Mouse (Mus musculus) limb, embryonic 13.5 days (tissue): ENCODE data around the gene Mus81. TPM values are rescaled to one million over a fixed set of nuclear protein-coding genes. Genes with fewer than 3 reads are reported as not detected.
A peak's percentile ranks its signal among the peaks of the same experiment; 100 is the strongest.
"Not testable (repeated sequence)": the region's sequence is repeated elsewhere in the genome, so short reads cannot be mapped to it uniquely, and the experiment has no call there.

Experiments used
- ATAC-seq: fragments of 200-750 bp; cut with Nextera tagmentation; 2 replicates; pipeline ENCODE4 v1.8.0; 2017; ENCODE audit warnings: low read depth, moderate number of reproducible peaks, moderate TSS enrichment; ENCODE audit not compliant: low FRiP score
- H3K27ac ChIP-seq: fragments of 300-500 bp; sonication (generic); 2 replicates; pipeline ENCODE4 v1.5.1; 2015; ENCODE audit warnings: inconsistent platforms, mild to moderate bottlenecking, moderate library complexity
- H3K27me3 ChIP-seq: fragments of 300-500 bp; sonication (generic); 2 replicates; pipeline ENCODE4 v1.6.1; 2015; ENCODE audit warnings: mild to moderate bottlenecking, inconsistent platforms
- H3K36me3 ChIP-seq: fragments of 300-500 bp; sonication (generic); 2 replicates; pipeline ENCODE4 v1.6.1; 2015; ENCODE audit warnings: inconsistent platforms, mild to moderate bottlenecking, moderate library complexity
- H3K4me1 ChIP-seq: fragments of 300-500 bp; sonication (generic); 2 replicates; pipeline ENCODE4 v1.6.1; 2015; ENCODE audit warnings: inconsistent platforms
- H3K4me2 ChIP-seq: fragments of 300-500 bp; sonication (generic); replicated peaks from 2 replicates; pipeline ENCODE4 v1.6.1; 2015; ENCODE audit warnings: inconsistent platforms, mild to moderate bottlenecking, moderate library complexity
- H3K4me3 ChIP-seq: fragments of 300-500 bp; sonication (generic); 2 replicates; pipeline ENCODE4 v1.5.1; 2015; ENCODE audit warnings: moderate library complexity, mild to moderate bottlenecking, inconsistent platforms
- H3K9ac ChIP-seq: fragments of 300-500 bp; sonication (generic); 2 replicates; pipeline ENCODE4 v1.6.1; 2015; ENCODE audit warnings: mild to moderate bottlenecking, inconsistent platforms
- H3K9me3 ChIP-seq: fragments of 300-500 bp; sonication (generic); 2 replicates; pipeline ENCODE4 v1.6.1; 2016; ENCODE audit warnings: inconsistent platforms
- WGBS: fragments of 180-500 bp; shearing (Covaris S2); methylation state at CpG from one replicate; pipeline ENCODE4 v1.1.7; 2015; 5-methylcytosine and 5-hydroxymethylcytosine counted together
- polyA plus RNA-seq: library from polyadenylated mRNA; unstranded; fragments of >200 nt; fragmentation: Nextera tagmentation; extraction: Ambion mirVana; gene quantifications from 2 replicates; pipeline ENCODE4 v1.2.1, GENCODE M21; 2015

Gene Mus81
- polyA plus RNA-seq, 1 experiment from 2014 or later = 42.8 TPM

DNA sequence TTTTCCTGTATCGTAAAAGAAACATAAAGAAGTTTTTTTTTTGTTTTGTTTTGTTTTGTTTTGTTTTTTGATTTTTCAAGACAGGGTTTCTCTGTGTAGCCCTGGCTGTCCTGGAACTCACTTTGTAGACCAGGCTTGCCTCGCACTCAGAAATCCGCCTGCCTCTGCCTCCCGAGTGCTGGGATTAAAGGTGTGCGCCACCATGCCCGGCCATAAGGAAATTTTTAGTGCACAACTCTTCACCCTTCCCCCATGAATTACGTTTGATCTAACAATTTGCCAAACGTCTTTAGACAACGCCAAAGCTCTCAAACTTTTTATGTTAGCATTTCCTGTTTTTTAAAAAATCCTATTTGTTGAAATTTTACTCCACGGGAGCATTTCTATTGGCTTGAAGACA, 1.5 kb upstream of the Mus81 start:
- Histone ChIP-seq H3K36me3 (peaks cover 51% of the 10 kb centered on the region), H3K27ac (peak overlapping the region; percentile 98; the same call in 1 of the 2 replicates), H3K4me1 (peaks cover 39% of the 10 kb centered on the region), H3K4me3 (peak overlapping the region; percentile 98; the same call in 1 of the 2 replicates), H3K4me2 (peak overlapping the region; percentile 83)
- WGBS = 56% methylated on average over 10 of the region's 10 CpGs
- not testable (repeated sequence) for H3K9ac ChIP-seq, H3K27me3 ChIP-seq, ATAC-seq, H3K9me3 ChIP-seq

DNA sequence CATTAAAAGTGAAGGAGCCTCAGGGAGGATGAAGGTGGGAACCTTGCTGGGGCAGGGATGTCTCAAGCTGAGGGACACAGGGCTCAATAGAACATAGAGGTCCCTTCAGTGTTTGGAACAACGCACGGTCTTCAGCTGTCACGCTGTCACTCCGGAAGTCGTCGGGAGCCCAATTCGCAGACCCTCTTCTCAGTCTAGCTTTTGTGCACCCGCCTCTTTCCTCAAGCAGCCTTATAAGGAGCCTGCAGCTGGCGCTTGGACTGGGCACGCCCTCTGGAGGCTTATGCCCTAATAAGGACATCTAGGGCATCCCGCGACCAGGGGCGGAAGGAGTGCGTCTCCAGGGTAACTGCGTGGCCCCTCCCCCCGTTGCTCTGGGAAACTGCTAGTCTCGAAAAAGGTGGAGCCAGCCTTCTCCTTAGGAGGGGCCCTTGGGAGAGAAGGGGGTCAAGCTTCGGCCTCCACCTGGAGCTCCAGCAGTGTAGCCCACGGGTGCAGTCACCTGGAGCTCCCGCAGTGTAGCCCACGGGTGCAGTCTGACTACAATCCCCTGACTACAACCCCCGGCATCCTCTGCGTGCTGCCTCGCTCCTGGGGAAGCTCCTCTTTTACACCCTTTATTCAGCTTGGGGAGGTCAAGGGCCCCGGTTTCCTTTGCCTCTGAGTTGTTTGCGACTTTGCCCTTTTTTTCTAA, 823 bp upstream of the Mus81 start:
- under 1% methylated on average over 26 of the region's 26 CpGs for WGBS
- H3K36me3 ChIP-seq = peaks cover 51% of the 10 kb centered on the region
- H3K27me3 ChIP-seq = no peaks in the 10 kb centered on the region
- peak overlapping the region; percentile 72 for H3K9ac ChIP-seq
- H3K27ac ChIP-seq = peak overlapping the region; percentile 99
- H3K4me1 ChIP-seq = peaks cover 39% of the 10 kb centered on the region
- H3K4me2 ChIP-seq = peak overlapping the region; percentile 83
- H3K9me3 ChIP-seq = no peaks in the 10 kb centered on the region
- peak overlapping the region; percentile 59 for H3K4me3 ChIP-seq
- peak; percentile 79 for ATAC-seq

DNA sequence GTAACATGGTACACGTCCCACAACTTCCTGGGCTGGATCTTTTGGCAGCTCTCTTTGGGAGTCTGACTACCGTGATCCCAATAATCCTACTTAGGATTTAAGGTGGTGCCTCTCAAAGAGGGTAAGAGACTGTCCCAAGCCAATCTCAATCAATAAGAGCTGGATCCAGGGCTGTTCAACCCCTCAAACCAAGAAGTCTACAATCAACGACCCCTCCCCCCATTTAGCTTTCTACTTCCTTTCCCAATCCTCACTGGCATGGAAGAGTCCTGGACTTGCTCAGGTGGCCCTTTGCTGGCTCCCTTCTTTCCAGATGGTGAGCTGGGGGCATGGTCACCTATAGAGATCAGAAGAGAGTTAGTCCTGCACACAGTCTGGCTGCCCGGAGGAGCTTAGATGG, 1.4 kb downstream of the Mus81 start:
- H3K27me3 ChIP-seq = no peaks in the 10 kb centered on the region
- H3K4me2 ChIP-seq = peak overlapping the region; percentile 83
- H3K9me3 ChIP-seq = no peaks in the 10 kb centered on the region
- peak overlapping the region; percentile 8; the same call in 1 of the 2 replicates for H3K27ac ChIP-seq
- ATAC-seq = no peak
- peak overlapping the region; percentile 72; the same call in 1 of the 2 replicates for H3K9ac ChIP-seq
- H3K4me3 ChIP-seq = peak overlapping the region; percentile 59
- H3K4me1 ChIP-seq = peaks cover 28% of the 10 kb centered on the region
- H3K36me3 ChIP-seq = peaks cover 51% of the 10 kb centered on the region
- 86% methylated on average over 4 of the region's 4 CpGs for WGBS

DNA sequence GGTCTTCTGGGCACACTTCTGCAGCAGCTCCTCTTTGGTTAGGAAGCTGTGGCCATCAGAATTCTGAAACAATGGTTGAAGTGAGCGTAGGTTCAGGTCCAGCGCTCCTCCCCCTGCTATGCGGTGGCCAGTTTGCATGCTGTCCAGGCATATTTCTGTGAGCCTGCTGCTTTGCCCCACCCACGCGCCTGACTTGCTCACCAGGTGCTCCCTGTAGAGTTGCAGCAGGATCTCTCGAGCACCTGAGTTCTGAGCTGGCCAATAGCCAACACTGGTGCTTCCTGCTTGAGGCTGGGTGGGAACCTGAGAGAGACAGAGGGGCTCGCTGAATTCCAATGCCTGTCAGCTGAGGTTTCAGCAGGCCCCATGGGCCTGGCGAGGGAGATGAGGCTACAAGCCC, 1.9 kb downstream of the Mus81 start:
- Histone ChIP-seq H3K4me2 (peak overlapping the region; percentile 83; the same call in 1 of the 2 replicates), H3K36me3 (peaks cover 55% of the 10 kb centered on the region), H3K4me1 (peaks cover 26% of the 10 kb centered on the region), H3K4me3 (no peak overlapping the region), H3K27ac (no peak overlapping the region; the same call in 1 of the 2 replicates), H3K9ac (0 out of 2 replicates have a peak overlapping the region, but pooled peaks have one; percentile 31), H3K27me3 (no peaks in the 10 kb centered on the region), H3K9me3 (no peaks in the 10 kb centered on the region)
- 79% methylated on average over 8 of the region's 8 CpGs for WGBS
- ATAC-seq = no peak

DNA sequence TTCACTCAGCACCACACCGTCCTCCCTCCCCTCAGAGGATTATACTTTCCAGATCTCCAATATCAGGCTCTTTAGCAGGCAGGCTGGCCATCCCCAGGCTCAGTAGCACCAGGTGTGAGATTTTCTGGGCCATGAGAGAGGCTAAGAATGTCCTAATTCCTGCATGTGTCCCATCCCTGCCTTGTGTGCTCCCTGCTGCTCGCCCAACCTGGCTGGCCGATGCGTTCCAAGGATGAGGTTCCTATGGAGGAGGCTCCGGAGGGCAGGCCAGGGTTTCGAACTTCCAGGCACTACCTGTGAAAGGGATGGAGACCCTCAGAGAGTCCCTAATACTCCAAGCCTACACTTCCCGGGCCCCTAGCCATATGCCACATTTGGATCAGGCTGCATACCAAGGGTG, 2.4 kb downstream of the Mus81 start:
- no peak for ATAC-seq
- H3K4me2 ChIP-seq = no peak overlapping the region
- WGBS = 93% methylated on average over 7 of the region's 7 CpGs
- peaks cover 60% of the 10 kb centered on the region for H3K36me3 ChIP-seq
- no peaks in the 10 kb centered on the region for H3K9me3 ChIP-seq
- H3K9ac ChIP-seq = no peak overlapping the region
- H3K4me1 ChIP-seq = peaks cover 26% of the 10 kb centered on the region
- H3K27ac ChIP-seq = no peak overlapping the region
- H3K27me3 ChIP-seq = no peaks in the 10 kb centered on the region
- H3K4me3 ChIP-seq = no peak overlapping the region

DNA sequence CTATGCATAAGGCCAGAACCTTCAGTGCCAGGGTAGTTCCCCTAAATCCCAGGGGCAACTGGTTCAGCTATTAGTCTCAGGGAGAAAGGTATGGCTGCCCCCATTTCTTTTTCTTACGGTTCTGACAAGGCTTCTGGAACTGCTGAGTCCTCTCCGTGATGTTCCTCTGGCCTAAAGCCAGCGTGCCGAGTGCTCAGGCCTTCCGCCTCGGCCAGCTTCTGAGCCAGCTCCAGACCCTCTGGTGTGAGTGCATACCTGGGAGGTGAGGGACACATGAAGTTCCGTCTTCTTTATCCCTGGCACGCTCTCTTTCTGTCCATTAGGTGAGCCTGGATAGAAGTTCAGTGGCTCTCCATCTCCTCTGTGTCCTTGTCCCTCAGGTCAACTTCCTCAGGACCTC, 2.8 kb downstream of the Mus81 start:
- WGBS = 91% methylated on average over 8 of the region's 8 CpGs

DNA sequence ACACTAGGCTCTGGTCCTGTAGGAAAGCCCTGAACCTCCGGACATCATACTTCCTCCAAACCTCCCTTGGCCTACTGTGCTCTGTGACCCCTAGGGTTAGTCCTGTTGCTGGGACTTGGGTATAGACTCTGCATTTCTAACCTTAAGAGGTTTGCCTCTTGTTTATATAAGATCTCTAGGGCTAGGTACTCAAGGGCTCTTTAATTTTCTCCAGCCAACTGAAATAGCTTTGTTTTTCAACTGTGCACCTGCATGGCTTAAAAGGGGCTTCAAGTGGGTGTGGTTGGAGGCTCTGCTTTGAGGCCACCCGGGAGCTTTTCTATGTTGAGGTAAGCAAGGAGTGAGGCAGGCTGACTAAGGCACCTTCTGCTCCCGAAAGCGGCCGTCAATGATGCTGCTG, 3.7 kb downstream of the Mus81 start:
- no peak overlapping the region for H3K9ac ChIP-seq
- H3K4me2 ChIP-seq = no peak overlapping the region
- H3K36me3 ChIP-seq = peaks cover 73% of the 10 kb centered on the region
- no peaks in the 10 kb centered on the region for H3K27me3 ChIP-seq
- H3K4me1 ChIP-seq = peaks cover 21% of the 10 kb centered on the region
- no peak for ATAC-seq
- no peak overlapping the region for H3K4me3 ChIP-seq
- H3K27ac ChIP-seq = no peak overlapping the region
- WGBS = 93% methylated on average over 5 of the region's 5 CpGs
- no peaks in the 10 kb centered on the region for H3K9me3 ChIP-seq

More for the DNA sequence above, 2.8 kb downstream of the Mus81 start:
- no peak overlapping the region for H3K9ac ChIP-seq
- H3K36me3 ChIP-seq = peaks cover 64% of the 10 kb centered on the region
- H3K27me3 ChIP-seq = no peaks in the 10 kb centered on the region
- H3K27ac ChIP-seq = no peak overlapping the region
- no peak overlapping the region for H3K4me3 ChIP-seq
- peaks cover 26% of the 10 kb centered on the region for H3K4me1 ChIP-seq
- H3K9me3 ChIP-seq = no peaks in the 10 kb centered on the region
- ATAC-seq = no peak
- H3K4me2 ChIP-seq = no peak overlapping the region

DNA sequence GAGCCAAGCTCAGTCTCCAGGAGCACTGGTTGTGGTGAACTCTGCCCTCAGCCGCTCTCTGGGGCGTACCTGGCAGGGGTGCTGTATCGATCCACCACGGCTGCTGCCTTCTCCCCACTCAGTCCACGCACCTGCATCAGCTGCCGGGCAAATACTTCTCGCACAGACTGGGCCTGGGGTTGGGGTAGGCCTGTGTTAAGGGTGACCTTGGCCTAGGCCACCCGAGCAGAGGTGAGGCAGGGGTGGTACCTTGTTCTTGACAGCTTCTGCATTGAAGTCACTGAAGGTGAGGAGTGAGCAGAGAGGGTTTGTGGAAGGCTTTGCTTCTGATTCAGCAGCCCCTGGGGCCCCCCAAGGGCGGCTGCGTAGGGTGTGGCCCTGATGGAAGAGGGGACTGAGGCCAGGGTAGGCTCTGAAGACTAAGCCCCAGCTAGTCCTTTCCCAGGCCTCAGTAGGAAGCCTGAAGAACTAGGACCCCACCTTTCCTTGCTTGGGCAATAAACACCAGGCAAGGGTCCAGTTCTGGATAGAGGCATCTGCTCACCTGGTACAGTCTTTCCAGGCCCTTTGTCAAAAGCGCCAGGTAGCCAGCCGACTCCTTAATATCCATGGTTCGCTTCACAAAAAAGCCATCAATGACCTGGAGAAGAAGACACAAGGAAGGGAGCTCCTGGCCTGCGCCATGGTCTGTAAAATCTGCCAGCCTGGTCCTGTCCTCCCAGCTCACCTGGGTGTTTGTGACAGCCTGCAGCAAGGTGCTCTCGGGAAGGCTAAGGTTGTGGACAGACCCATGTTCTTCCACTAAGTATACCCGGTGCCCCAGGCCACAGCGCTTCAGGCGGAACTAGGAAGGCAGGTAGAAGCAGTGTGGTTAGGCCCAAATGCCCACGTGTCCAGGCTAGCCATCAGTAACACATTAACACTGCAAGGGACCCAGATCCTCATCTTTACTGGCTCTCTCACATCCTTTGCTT, 4.5 kb downstream of the Mus81 start:
- ATAC-seq = no peak
- Histone ChIP-seq H3K9me3 (no peaks in the 10 kb centered on the region), H3K4me2 (no peak overlapping the region), H3K36me3 (peaks cover 81% of the 10 kb centered on the region), H3K4me3 (no peak overlapping the region), H3K27ac (no peak overlapping the region), H3K27me3 (no peaks in the 10 kb centered on the region), H3K9ac (no peak overlapping the region), H3K4me1 (peaks cover 17% of the 10 kb centered on the region)
- 90% methylated on average over 19 of the region's 19 CpGs for WGBS

DNA sequence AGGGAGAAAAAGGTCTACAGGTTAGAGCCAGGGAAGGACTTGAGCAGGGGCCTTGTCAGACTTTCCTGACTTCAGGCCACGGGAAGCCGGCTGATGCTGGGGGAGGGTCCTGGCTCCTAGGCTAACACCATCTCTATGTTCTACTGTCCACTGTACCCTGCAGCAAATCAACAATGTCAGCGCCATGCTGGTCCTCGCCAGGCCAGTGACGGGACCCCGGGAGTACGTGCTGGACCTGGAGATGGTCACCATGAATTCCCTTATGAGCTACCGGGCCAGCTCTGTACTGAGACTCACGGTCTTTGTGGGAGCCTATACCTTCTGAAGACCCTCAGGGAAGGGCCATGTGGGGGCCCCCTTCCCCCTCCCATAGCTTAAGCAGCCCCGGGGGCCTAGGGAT, 6.8 kb downstream of the Mus81 start:
- no peaks in the 10 kb centered on the region for H3K27me3 ChIP-seq
- peaks cover 97% of the 10 kb centered on the region for H3K36me3 ChIP-seq
- H3K9me3 ChIP-seq = no peaks in the 10 kb centered on the region
- WGBS = 89% methylated on average over 10 of the region's 10 CpGs
- no peak overlapping the region for H3K9ac ChIP-seq
- no peak overlapping the region for H3K27ac ChIP-seq
- H3K4me3 ChIP-seq = no peak overlapping the region
- H3K4me1 ChIP-seq = peaks cover 12% of the 10 kb centered on the region
- no peak overlapping the region for H3K4me2 ChIP-seq
- no peak for ATAC-seq

DNA sequence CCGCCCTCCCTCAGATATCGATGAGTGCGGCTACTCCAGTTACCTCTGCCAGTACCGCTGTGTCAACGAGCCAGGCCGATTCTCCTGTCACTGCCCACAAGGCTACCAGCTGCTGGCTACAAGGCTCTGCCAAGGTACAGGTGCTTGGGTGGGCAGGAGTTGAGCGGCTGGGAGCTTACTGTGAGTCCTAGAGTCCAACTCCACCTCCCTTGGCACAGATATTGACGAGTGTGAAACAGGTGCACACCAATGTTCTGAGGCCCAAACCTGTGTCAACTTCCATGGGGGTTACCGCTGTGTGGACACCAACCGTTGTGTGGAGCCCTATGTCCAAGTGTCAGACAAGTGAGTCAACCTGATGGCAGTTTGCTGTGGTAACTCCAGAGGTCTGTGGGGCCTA, 8.2 kb downstream of the Mus81 start:
- peaks cover 20% of the 10 kb centered on the region for H3K4me1 ChIP-seq
- no peaks in the 10 kb centered on the region for H3K27me3 ChIP-seq
- H3K9ac ChIP-seq = 0 out of 2 replicates have a peak overlapping the region, but pooled peaks have one; percentile 8
- 93% methylated on average over 10 of the region's 10 CpGs for WGBS
- no peak overlapping the region for H3K4me2 ChIP-seq
- H3K36me3 ChIP-seq = peaks cover 83% of the 10 kb centered on the region
- H3K4me3 ChIP-seq = no peak overlapping the region
- no peak for ATAC-seq
- no peaks in the 10 kb centered on the region for H3K9me3 ChIP-seq
- H3K27ac ChIP-seq = no peak overlapping the region

DNA sequence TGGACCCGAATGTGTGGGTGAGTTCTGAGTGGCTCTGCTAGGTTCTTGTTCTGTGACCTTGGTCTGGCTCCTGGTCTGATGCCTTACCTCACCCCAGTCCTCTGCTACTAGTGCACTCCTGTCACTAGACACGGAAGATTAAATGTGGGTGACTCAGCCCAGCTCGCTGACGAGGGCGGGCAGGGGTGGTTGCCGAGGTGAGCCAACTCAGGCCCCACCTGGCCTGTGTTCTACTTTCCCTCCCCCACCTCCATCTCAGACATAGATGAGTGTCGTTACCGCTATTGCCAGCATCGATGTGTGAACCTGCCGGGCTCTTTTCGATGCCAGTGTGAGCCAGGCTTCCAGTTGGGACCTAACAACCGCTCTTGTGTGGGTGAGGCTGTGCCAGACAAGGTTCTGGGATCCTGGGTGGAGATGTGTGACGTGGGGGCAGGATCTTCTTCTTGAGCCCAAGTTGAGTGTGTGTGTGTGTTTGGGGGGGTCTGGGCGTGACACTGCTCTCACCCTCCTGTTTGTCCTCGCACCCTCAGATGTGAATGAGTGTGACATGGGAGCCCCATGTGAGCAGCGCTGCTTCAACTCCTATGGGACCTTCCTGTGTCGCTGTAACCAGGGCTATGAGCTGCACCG, 10.4 kb downstream of the Mus81 start:
- H3K27me3 ChIP-seq = no peaks in the 10 kb centered on the region
- no peaks in the 10 kb centered on the region for H3K9me3 ChIP-seq
- H3K4me2 ChIP-seq = no peak overlapping the region
- no peak overlapping the region for H3K9ac ChIP-seq
- ATAC-seq = no peak
- H3K4me3 ChIP-seq = no peak overlapping the region
- peaks cover 61% of the 10 kb centered on the region for H3K36me3 ChIP-seq
- H3K4me1 ChIP-seq = peaks cover 30% of the 10 kb centered on the region
- WGBS = 91% methylated on average over 18 of the region's 18 CpGs
- no peak overlapping the region for H3K27ac ChIP-seq
